Mouse (Mus musculus) adrenal gland, postnatal 14 days (tissue): ENCODE measurements around the gene Pf4. TPM values are rescaled to one million over a fixed set of nuclear protein-coding genes. Genes with fewer than 3 reads are reported as not detected.

Source experiments
- DNase-seq: peaks from one replicate; pipeline ENCODE4 v3.0.0; 2021; ENCODE audit warnings: mixed read lengths
- long read RNA-seq, 2 experiments: library from polyadenylated mRNA; stranded (forward); transcript quantifications; one replicate each; pipeline ENCODE4 v2.0.0; 2021
- total RNA-seq: library from RNA; stranded (reverse); gene quantifications from 2 replicates; pipeline ENCODE4 v1.2.3, GENCODE M21; 2021

Pf4 gene
- total RNA-seq, result 20.8 and 32.7 TPM in 2 replicates
- long read RNA-seq, experiment 1, transcript Pf4-201 (3 exons, 588 nt), result major isoform, 14 of 14 reads
- long read RNA-seq, experiment 1, partial matches to known transcripts, result 0 of 14 reads
- long read RNA-seq, experiment 1, other reads (novel, unspliced or antisense), result 0 of 14 reads
- long read RNA-seq, experiment 2, transcript Pf4-201 (3 exons, 588 nt), result major isoform, 24 of 25 reads
- long read RNA-seq, experiment 2, partial matches to known transcripts, result 0 of 25 reads
- long read RNA-seq, experiment 2, other reads (novel, unspliced or antisense), result 0 of 25 reads

DNA sequence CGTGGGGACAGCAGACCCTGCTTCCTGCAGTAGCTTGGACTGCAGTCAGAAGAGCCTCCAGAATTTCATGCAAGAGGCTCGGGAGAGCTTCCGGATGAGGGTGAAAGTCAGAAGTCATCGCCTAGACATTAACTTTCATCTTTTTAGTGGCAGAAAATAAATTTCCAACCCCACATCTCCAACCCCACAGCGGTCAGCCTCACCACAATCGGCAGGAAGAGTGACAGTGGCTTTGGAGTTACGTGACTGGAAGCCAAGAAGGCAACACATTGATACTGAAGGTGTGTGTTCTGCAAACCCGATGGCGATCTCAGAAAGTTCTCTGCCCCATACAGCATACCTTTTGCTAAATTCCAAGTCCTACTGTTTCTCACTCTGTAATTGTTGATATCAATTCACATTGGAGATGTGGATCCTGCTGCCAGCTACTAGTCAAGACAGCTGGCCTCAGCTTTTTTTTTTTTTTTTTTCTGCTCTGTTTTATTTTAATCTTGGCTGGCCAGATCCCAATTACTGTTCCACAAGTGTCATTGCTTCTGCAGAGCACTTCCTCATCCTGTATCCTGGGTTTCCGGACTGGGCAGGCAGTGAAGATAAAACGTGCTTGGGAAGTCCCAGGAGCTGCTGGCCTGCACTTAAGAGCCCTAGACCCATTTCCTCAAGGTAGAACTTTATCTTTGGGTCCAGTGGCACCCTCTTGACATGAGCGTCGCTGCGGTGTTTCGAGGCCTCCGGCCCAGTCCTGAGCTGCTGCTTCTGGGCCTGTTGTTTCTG is at the start of gene Pf4:
TSS of gene Pf4 (plus strand) at position 556 of the 774 bp plus-strand sequence.
- peak; percentile 38 for DNase-seq

DNA sequence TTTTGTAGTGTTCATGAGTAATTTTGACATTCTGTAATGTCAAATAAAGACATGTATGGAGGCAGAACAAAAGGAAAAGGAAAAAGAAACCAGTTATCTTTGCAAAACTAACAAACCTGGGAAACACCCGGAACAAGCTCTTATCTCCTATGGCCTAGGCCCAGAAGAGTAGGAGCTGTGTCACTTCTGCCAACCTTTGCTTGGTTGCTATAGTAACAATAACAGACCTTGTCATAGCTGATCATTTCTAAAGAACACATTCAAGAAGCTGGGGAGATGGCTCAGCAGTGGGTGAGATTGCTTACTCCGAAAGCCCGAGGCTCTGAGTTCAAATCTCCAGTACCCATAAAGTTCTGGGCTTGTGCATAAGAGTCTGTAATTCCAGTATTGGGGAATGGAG is 49.6 kb upstream of the Pf4 start:
- DNase-seq, result no peak

DNA sequence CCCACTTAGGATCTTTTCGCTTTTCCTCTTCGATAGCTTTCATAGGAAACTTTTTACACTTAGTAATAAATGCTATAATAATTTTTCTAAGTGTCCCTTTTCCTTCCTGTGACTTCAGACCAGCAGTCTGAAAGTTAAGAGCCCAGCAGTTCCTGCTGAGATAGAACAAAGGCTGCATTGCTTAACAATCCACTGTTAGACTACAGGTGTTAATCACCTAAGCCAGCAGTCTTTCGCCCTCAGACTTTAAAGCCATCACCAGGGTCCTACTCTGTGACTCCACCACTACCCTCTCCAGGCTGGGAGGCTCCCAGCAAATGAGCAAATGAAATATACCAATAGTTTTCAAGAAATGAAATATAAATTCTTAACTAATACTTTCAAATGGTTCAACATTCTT is 44.0 kb upstream of the Pf4 start:
- no peak for DNase-seq

DNA sequence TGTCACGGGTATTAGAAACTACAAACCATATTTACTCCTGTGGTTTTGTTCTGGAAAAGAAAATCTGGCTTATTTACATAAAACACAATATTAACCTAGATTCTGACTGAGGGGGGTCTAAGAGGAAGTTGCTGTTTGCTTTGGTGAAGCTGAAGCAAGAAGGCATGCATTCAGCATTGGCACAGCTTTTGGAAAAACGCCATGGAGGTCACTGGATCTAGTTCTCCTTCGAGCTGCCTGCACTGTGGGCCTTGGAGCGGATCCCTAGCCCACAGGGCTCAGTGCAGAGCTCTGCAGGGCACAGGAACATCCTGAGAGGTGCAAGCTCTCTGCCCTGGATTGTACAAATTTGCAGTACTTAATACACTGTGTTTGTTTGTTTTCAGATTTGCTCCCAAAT is 40.8 kb upstream of the Pf4 start:
- peak; percentile 31 for DNase-seq

DNA sequence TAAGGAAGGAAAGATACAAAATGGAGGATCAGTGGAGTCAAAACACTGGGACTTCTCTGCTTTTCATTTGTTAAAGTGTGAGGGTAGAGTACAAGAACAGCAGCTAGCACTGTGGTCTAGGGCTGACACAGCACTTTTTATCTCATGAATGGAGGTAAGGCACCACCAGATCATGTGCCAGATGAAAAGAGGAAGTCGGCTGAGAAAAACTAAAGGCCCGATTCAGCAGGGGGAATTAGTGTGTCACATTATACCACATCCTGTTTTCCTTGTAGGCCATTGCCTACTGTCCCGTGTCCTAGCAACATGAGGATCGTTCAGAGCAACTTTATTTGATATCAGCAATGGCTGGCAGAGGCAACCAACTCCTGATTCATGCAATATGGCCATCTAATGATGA is 30.2 kb upstream of the Pf4 start:
- DNase-seq, result no peak

DNA sequence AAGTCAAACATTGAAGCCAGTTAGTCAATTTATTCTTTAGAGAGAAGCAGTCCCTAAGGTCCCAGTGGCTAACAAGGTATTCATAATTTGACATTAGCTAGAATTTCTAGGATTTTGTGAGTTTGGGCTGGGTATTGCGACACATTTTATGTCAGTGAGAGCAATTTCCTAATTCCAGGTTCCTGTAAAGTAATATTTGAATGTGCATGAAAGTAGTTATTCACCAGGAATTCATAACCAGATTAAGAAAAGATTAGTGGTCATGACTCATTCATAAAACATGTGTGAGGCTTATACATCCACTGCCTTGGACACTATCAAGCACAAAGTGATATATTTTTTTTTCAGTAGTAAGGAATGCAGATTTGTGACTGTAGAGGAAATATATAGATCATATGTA is 18.3 kb upstream of the Pf4 start:
- no peak for DNase-seq

DNA sequence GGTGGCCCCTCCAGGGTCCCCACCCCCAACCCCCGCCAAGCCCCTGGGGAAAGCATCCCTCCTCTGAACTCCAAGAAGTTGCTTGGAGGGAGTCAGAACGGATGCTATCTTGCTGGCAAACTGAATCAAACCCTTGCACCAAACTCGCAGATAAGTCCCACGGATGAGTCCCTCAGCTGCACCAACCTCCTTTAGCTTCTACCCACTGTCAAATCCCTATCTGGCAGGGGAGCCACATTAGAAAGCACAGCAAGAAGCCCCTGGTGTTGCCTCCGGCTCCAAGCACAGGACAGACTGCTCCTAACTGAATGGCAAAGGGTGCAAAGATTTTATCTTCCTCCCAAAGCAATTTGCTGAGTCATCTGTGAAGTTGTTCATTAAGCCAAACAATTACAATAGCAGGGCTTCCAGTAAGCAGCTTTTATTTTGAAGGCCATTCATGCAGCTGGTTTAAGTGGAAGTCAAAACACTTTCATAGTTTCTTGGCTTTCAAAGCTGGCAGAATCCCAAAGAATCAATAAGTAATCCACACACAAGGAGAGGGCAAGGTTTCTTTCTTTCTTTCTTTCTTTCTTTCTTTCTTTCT is 14.1 kb upstream of the Pf4 start:
- no peak for DNase-seq

DNA sequence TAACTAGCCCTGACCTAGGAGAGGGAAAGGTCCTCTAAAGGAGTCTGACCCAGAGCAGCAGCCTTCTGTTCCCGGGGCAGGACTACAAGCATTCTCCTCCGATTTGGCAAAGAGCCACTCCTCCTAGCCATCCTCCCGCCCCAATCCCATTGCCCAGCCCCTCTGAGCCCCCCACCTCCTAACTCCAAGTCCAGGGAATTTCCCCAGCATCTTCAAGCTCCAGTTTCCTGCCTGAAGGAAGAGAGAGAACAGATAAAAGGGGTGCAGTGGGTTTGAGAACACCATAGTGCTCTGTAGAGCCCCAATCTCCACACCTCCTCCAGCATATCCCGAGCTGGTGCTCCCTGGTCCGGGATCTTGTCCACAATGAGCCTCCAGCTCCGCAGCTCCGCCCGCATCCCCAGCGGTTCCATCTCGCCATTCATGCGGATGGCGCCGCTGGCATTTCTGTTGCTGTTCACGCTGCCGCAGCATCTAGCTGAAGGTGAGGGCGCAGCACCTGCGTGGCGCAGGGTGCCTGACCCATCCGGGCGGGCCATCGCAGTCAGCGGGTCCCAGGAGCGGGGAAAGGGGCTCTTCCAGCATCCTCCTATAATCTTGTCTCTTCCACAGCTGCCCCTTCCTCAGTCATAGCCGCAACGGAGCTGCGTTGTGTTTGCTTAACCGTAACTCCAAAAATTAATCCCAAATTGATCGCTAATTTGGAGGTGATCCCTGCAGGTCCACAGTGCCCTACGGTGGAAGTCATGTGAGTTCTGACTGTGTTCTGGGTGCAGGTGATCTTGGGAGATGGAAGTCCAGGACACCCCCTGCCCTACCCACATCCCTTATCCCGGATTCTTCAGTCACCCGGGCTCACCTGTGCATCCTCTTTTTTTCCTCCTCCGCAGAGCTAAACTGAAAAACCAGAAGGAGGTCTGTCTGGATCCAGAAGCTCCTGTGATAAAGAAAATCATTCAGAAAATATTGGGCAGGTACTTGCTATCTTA is 12.9 kb upstream of the Pf4 start, which contains the start of gene Cxcl5:
TSS of gene Cxcl5 (plus strand) at position 284 of the 989 bp plus-strand sequence.
- no peak for DNase-seq

DNA sequence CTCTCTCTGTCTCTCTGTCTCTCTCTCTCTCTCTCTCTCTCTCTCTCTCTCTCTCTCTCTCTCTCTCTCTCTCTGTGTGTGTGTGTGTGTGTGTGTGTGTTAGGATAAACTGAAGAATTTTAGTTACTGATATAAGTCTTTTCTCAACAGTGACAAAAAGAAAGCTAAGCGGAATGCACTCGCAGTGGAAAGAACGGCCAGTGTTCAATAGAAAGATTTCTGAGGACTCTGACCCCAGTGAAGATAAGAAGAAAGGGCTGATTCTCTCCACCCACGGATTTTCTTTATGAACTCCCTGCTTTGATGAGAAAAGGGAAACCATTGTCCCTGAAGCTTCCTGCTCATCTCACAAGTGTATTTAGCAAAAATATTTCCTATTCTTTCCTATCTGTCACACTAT is 11.9 kb upstream of the Pf4 start:
- no peak for DNase-seq

DNA sequence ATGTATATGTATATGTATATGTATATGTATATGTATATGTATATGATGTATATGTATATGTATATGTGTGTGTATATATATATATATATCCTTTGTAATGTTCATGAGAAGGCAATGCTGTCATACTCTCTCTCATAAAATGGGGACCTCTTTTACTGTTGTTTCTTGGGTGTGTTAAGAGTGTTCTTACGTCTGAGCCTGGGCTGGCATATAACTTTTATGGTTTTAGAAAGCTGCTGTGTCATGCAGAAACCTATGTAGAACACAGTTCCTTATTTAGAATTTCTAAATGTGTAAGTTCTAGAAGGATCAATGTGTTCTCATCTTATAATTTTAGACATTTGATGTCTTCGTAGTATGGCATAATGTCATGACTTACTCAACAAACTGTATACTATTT is 11.4 kb upstream of the Pf4 start:
- DNase-seq, result no peak

DNA sequence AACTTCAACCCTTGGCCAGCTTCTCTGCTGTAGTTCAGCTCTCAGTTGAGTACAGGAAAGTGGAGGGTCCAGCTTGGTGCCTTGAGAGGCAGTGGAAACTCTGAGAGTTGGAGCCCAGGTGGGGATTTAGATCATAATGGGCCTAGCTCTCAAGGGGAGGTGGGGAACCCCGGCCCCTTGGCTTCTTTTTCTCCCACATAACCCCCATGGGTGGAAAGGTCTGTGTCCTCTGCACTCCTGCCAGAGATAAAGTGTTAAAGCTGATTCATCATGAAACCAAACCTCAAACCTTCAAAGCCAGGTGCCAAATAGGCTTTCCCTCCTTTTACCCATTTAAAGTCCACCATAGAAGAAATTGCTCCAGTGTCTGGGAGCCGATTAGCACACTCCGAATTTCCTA is 10.4 kb upstream of the Pf4 start:
- no peak for DNase-seq

DNA sequence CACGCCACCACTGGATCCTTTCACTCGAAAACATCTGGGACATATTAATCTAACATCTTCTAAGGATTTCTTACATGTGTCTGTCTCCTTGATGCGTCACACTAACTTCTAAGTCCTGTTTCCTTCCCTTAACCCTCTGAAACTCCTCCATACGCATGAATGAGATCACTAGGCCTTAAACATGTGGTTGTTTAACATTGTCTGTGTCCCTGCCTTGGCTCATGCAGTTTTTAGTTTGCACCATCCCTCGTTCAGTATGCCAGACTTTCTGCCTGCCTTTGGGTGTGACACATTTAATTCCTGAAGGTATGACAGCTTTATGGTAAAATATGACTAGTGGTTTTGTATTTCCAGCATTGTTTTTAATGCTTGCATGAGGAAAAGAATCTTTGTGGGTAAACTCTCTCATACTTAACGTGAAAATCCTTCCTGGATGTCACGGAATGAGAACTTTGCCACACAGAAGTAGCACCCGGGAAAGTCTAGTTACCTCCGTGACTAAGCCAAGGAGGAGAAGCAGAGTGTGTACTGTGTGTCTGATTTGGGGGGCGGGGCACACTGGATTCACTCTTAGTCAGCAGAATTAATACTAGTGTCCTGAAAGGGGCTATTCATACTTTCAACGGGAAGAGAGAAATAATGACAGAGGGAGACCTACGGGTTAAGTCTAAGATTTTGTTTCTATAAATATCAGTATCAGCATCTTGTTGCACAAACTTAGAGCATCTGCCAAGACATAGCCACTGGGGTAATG is 8.1 kb upstream of the Pf4 start:
- DNase-seq, result no peak

DNA sequence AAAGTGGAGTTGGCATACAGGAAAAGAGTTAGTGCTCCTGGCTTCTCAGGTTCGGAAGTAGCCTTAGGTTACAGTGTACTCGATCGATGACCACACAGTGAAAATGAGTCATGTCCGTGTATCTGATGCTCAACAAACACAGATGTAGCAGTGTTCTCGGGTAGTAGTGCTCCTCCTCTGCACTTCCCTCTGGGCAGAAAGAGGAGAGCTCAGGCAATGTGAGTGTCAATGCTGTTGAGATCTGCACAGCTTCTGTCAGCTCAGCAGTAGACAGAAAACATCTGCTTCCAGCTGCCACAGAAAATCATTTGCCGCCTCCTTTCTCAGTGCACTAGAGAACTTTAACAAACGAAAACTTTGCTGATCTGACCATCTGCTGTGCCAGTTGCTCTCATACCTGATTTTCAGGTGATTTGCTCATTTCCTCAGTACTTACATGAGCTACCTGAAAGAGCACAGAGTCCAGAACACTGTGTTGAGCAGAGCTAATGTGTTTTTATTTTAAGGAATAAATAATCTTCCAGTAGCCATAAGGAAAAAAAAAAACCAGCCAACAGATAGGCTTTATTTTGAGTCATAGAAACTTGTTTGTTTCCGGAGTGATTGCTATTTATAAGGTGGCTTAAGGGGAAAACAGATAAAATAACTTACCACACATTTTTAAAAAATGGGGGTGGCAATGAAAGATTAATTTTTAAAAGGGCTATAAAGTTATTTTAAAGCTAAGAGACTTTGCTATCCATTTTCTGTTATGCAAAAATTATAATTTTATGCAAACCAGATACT is 6.2 kb upstream of the Pf4 start:
- no peak for DNase-seq

DNA sequence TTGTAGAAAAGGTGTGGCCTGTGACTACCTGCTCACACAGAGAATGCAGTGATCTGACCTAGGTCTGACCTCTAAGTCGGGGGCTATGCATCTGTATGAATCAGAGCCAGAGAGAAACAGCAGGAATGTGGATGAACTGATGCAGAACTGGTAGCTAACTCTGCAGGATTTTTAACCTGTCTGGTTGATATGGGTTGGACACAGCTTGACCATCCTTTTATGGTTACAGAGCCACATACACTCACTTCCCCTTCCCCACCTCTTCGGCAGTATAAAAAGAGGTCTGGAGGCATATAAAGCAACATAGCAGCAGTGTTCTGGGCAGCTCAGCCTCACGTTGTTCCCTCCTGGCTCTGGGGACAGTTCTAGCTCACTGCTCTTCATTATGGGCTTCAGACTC is 4.0 kb upstream of the Pf4 start, which contains the start of gene Ppbp:
TSS of gene Ppbp (plus strand) at position 301 of the 400 bp plus-strand sequence.
- no peak for DNase-seq

DNA sequence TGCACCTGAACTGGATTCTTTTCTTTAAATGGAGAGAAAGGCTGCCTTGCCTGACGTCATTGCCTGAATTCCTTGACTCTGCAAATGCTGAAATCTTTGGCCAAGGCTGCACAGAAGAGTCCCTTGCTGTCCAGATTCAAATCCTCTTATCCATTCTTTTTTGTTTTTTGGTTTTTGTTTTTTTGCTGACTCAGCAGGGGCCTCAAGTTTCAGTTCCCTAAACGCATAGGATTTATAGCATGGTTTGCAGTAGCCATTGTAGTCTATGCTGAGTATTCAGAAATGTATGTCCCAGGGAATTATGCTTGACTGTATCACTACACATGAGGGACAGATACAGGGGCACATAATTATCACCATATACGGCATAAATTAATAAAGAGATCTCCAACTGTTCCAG is 866 bp upstream of the Pf4 start:
- DNase-seq, result no peak

DNA sequence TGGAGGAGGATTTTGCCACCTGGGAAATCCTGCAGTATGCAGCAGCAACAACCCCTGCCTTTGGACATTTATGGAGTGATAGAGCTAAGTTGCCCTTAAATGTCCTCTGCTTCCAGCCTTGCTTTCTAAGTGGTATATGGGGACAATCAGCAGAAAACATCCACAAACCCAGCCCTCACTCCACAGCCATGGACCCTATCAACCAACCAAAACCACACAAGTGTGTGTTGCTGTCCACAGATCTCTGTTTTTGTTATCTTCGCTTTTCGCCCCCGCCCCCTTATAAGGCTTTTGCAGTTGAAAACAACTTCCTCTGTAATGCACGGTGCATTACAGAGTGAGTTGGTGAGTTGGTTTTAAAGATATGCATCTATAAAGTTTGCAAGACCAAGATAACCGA is 3.3 kb downstream of the Pf4 start:
- DNase-seq, result no peak

DNA sequence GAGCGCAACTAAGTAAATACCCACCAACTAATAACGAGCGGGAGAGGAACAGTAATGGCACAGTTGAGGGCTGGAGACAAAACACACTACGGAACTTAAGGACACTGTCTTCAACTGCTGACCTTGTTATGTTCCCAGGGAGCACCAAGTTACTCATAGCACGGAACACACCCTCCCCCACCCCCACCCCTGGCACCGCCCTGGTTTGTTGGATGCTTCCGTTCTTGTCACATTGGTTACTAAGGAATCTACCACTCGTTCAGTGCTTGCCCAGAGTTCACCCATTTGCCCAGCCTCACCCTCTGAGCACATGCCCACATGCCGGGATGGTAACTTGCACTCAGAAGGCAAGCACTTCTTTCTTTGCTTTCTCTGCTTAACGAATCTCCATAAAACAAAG is 5.4 kb downstream of the Pf4 start:
- DNase-seq, result no peak

DNA sequence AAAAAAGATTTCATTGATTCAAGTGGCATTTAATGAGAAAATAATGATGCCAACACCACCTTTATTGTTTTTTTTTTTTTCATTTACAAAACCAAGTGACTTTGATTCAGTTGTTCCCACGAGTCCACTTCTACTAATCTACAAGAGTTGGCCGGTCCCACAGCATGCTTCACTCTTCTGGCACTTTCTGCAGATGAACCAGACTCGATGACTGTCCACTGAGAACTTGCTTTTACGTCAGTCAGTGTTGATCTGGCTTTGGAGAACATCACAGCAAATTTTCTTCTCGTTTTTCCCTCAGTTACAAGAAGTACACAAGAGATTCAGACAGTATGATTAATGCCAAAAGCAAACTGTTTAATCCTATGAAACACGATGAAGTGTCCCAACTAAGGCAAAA is 6.6 kb downstream of the Pf4 start:
- DNase-seq, result no peak

DNA sequence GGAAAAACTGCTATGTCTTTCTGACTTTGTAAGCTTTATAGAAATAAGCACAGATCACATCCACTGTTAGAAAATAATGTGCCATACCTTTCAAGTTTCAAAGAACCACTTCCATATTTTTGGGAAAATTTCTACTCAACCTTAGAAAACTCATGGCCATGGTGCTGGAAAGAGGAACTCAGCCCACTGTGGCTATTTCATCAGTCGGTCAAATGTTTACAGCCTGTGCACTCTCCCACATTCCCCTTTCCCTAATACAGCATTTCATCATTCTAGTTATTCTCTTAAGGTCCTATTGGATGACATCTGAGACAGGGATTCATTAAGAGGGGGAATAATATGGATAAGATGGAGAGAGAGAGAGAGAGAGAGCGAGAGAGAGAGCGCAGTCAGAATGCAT is 11.5 kb downstream of the Pf4 start:
- DNase-seq, result no peak
